Mouse (Mus musculus) lung, embryonic 16.5 days (tissue): ENCODE data around the gene Afg1l. TPM values are rescaled to one million over a fixed set of nuclear protein-coding genes. Genes with fewer than 3 reads are reported as not detected.

ENCODE experiments used
- ATAC-seq: fragments of 200-750 bp; cut with Nextera tagmentation; 2 replicates; pipeline ENCODE4 v1.8.0; 2017; ENCODE audit warnings: low read depth, mild to moderate bottlenecking, moderate library complexity
- H3K27ac ChIP-seq: fragments of 300-500 bp; sonication (generic); 2 replicates; pipeline ENCODE4 v1.5.1; 2014; ENCODE audit warnings: mild to moderate bottlenecking, control low read depth, low read length
- H3K27me3 ChIP-seq: fragments of 300-500 bp; sonication (generic); 2 replicates; pipeline ENCODE4 v1.6.1; 2014; ENCODE audit warnings: low read depth, low read length, mixed read lengths; ENCODE audit not compliant: control insufficient read depth, insufficient read depth
- H3K36me3 ChIP-seq: fragments of 300-500 bp; sonication (generic); 2 replicates; pipeline ENCODE4 v1.6.1; 2014; ENCODE audit warnings: low read length; ENCODE audit not compliant: control insufficient read depth, insufficient read depth
- H3K4me1 ChIP-seq: fragments of 300-500 bp; sonication (generic); replicated peaks from 2 replicates; pipeline ENCODE4 v1.6.1; 2014; ENCODE audit warnings: low read length, mixed read lengths; ENCODE audit not compliant: control insufficient read depth, insufficient read depth
- H3K4me2 ChIP-seq: fragments of 300-500 bp; sonication (generic); 2 replicates; pipeline ENCODE4 v1.6.1; 2014; ENCODE audit warnings: low read depth, low read length, control low read depth
- H3K4me3 ChIP-seq: fragments of 300-500 bp; sonication (generic); 2 replicates; pipeline ENCODE4 v1.5.1; 2014; ENCODE audit warnings: mild to moderate bottlenecking, low read length, control low read depth
- H3K9ac ChIP-seq: fragments of 300-500 bp; sonication (generic); 2 replicates; pipeline ENCODE4 v1.6.1; 2014; ENCODE audit warnings: low read length, control low read depth
- H3K9me3 ChIP-seq: fragments of 300-500 bp; sonication (generic); 2 replicates; pipeline ENCODE4 v1.6.1; 2016; ENCODE audit warnings: low read length; ENCODE audit not compliant: control insufficient read depth
- WGBS: fragments of 180-500 bp; shearing (Covaris S2); extraction: QIAGEN DNeasy Blood & Tissue Kit; methylation state at CpG from one replicate; pipeline ENCODE4 v1.1.7; 2014; 5-methylcytosine and 5-hydroxymethylcytosine counted together
- polyA plus RNA-seq: library from polyadenylated mRNA; unstranded; fragments of >200 nt; fragmentation: Nextera tagmentation; extraction: Ambion mirVana; gene quantifications from 2 replicates; pipeline ENCODE4 v1.2.1, GENCODE M21; 2015

Gene Afg1l
- polyA plus RNA-seq, 1 experiment from 2014 or later = 9.6 TPM

- 7% methylated on average over 1 of the region's 1 CpGs for WGBS
- no peaks in the 10 kb centered on the region for H3K9me3 ChIP-seq
- H3K27me3 ChIP-seq = no peaks in the 10 kb centered on the region
- ATAC-seq = no peak
- H3K4me2 ChIP-seq = no peak overlapping the region
- H3K9ac ChIP-seq = no peak overlapping the region
- no peak overlapping the region for H3K4me3 ChIP-seq
- no peaks in the 10 kb centered on the region for H3K36me3 ChIP-seq
- H3K27ac ChIP-seq = no peak overlapping the region
- 0 out of 2 replicates have a peak, but pooled peaks cover 2% of the 10 kb centered on the region for H3K4me1 ChIP-seq
Observed at GRCm38 (mm10) chr10:42491158-42491557, 12.8 kb upstream of the Afg1l start.

GRCm38 (mm10) chr10:42488606-42489296 lies 10.4 kb upstream of the Afg1l start:
- H3K9ac ChIP-seq = no peak overlapping the region
- 23% methylated on average over 8 of the region's 8 CpGs for WGBS
- 0 out of 2 replicates have a peak, but pooled peaks cover 2% of the 10 kb centered on the region for H3K4me1 ChIP-seq
- H3K4me3 ChIP-seq = no peak overlapping the region
- H3K9me3 ChIP-seq = no peaks in the 10 kb centered on the region
- H3K27me3 ChIP-seq = no peaks in the 10 kb centered on the region
- ATAC-seq = peak; percentile 70
- H3K36me3 ChIP-seq = no peaks in the 10 kb centered on the region
- H3K4me2 ChIP-seq = no peak overlapping the region
- H3K27ac ChIP-seq = peak overlapping the region; percentile 56

GRCm38 (mm10) chr10:42480719-42481118 lies 2.4 kb upstream of the Afg1l start:
- no peak for ATAC-seq
- 72% methylated on average over 4 of the region's 4 CpGs for WGBS
- H3K27me3 ChIP-seq = no peaks in the 10 kb centered on the region
- H3K9me3 ChIP-seq = no peaks in the 10 kb centered on the region
- no peak overlapping the region for H3K4me2 ChIP-seq
- peaks cover 8% of the 10 kb centered on the region; the same call in 1 of the 2 replicates for H3K4me1 ChIP-seq
- H3K9ac ChIP-seq = no peak overlapping the region
- H3K36me3 ChIP-seq = no peaks in the 10 kb centered on the region
- H3K4me3 ChIP-seq = no peak overlapping the region
- no peak overlapping the region for H3K27ac ChIP-seq

GRCm38 (mm10) chr10:42477550-42478340 lies 620 bp downstream of the Afg1l start:
- Histone ChIP-seq H3K27me3 (no peaks in the 10 kb centered on the region), H3K9ac (peak overlapping the region; percentile 83), H3K4me3 (peak overlapping the region; percentile 65), H3K4me2 (peak overlapping the region; percentile 90), H3K4me1 (peaks cover 8% of the 10 kb centered on the region; the same call in 1 of the 2 replicates), H3K27ac (peak overlapping the region; percentile 95), H3K9me3 (no peaks in the 10 kb centered on the region), H3K36me3 (no peaks in the 10 kb centered on the region)
- 8% methylated on average over 25 of the region's 25 CpGs for WGBS
- ATAC-seq = peak; percentile 20; the same call in 1 of the 2 replicates

- no peak for ATAC-seq
Observed at GRCm38 (mm10) chr10:42476774-42477475, 1.4 kb downstream of the Afg1l start.

GRCm38 (mm10) chr10:42474946-42475514 lies 3.3 kb downstream of the Afg1l start:
- ATAC-seq = no peak
- Histone ChIP-seq H3K27me3 (no peaks in the 10 kb centered on the region), H3K9me3 (no peaks in the 10 kb centered on the region), H3K4me2 (no peak overlapping the region), H3K4me1 (peaks cover 8% of the 10 kb centered on the region; the same call in 1 of the 2 replicates), H3K36me3 (no peaks in the 10 kb centered on the region), H3K4me3 (no peak overlapping the region), H3K9ac (no peak overlapping the region), H3K27ac (no peak overlapping the region)
- WGBS = 77% methylated on average over 6 of the region's 6 CpGs

More at GRCm38 (mm10) chr10:42476774-42477475, 1.4 kb downstream of the Afg1l start:
- peak overlapping the region; percentile 90 for H3K4me2 ChIP-seq
- H3K9ac ChIP-seq = no peak overlapping the region
- H3K4me3 ChIP-seq = peak overlapping the region; percentile 65; the same call in 1 of the 2 replicates
- H3K9me3 ChIP-seq = no peaks in the 10 kb centered on the region
- 80% methylated on average over 10 of the region's 10 CpGs for WGBS
- H3K27me3 ChIP-seq = no peaks in the 10 kb centered on the region
- peak overlapping the region; percentile 95 for H3K27ac ChIP-seq
- no peaks in the 10 kb centered on the region for H3K36me3 ChIP-seq
- peaks cover 8% of the 10 kb centered on the region; the same call in 1 of the 2 replicates for H3K4me1 ChIP-seq

- 72% methylated on average over 14 of the region's 14 CpGs for WGBS
- ATAC-seq = no peak; the same call in 1 of the 2 replicates
- H3K27ac ChIP-seq = peak overlapping the region; percentile 78
Observed at GRCm38 (mm10) chr10:42464805-42465204, 13.6 kb downstream of the Afg1l start.

GRCm38 (mm10) chr10:42464224-42464623 lies 14.1 kb downstream of the Afg1l start:
- Histone ChIP-seq H3K27ac (peak overlapping the region; percentile 83), H3K4me1 (peaks cover 6% of the 10 kb centered on the region; the same call in 1 of the 2 replicates), H3K4me2 (no peak overlapping the region), H3K36me3 (no peaks in the 10 kb centered on the region), H3K9ac (peak overlapping the region; percentile 41; the same call in 1 of the 2 replicates), H3K4me3 (no peak overlapping the region), H3K9me3 (no peaks in the 10 kb centered on the region), H3K27me3 (no peaks in the 10 kb centered on the region)
- WGBS = 17% methylated on average over 5 of the region's 5 CpGs
- ATAC-seq = peak; percentile 90

More at GRCm38 (mm10) chr10:42464805-42465204, 13.6 kb downstream of the Afg1l start:
- Histone ChIP-seq H3K4me3 (no peak overlapping the region), H3K36me3 (no peaks in the 10 kb centered on the region), H3K9me3 (no peaks in the 10 kb centered on the region), H3K27me3 (no peaks in the 10 kb centered on the region), H3K9ac (no peak overlapping the region), H3K4me1 (peaks cover 6% of the 10 kb centered on the region; the same call in 1 of the 2 replicates), H3K4me2 (no peak overlapping the region)
